Mouse (Mus musculus) lung, embryonic 14.5 days (tissue): ENCODE measurements around the gene Slc9a1. TPM values are rescaled to one million over a fixed set of nuclear protein-coding genes. Genes with fewer than 3 reads are reported as not detected.

Experiments
- ATAC-seq: fragments of 200-750 bp; cut with Nextera tagmentation; 2 replicates; pipeline ENCODE4 v1.8.0; 2017; ENCODE audit warnings: mild to moderate bottlenecking, moderate TSS enrichment, moderate library complexity; ENCODE audit not compliant: insufficient read depth
- DNase-seq: peaks from one replicate; pipeline ENCODE4 v3.0.0-alpha.2; 2015
- H3K27ac ChIP-seq: fragments of 300-500 bp; sonication (generic); 2 replicates; pipeline ENCODE4 v1.5.1; 2014; ENCODE audit warnings: low read depth, mild to moderate bottlenecking, moderate library complexity
- H3K27me3 ChIP-seq: fragments of 300-500 bp; sonication (generic); 2 replicates; pipeline ENCODE4 v1.6.1; 2014; ENCODE audit warnings: low read length, control low read depth; ENCODE audit not compliant: insufficient read depth
- H3K36me3 ChIP-seq: fragments of 300-500 bp; sonication (generic); 2 replicates; pipeline ENCODE4 v1.6.1; 2014; ENCODE audit warnings: control low read depth; ENCODE audit not compliant: insufficient read depth
- H3K4me1 ChIP-seq: fragments of 300-500 bp; sonication (generic); 2 replicates; pipeline ENCODE4 v1.6.1; 2014; ENCODE audit warnings: antibody characterized with exemption, control low read depth; ENCODE audit not compliant: insufficient read depth
- H3K4me2 ChIP-seq: fragments of 300-500 bp; sonication (generic); 2 replicates; pipeline ENCODE4 v1.6.1; 2014; ENCODE audit warnings: mild to moderate bottlenecking
- H3K4me3 ChIP-seq: fragments of 300-500 bp; sonication (generic); 2 replicates; pipeline ENCODE4 v1.5.1; 2014; ENCODE audit warnings: low read depth, low read length
- H3K9ac ChIP-seq: fragments of 300-500 bp; sonication (generic); 2 replicates; pipeline ENCODE4 v1.6.1; 2014
- H3K9me3 ChIP-seq: fragments of 300-500 bp; sonication (generic); 2 replicates; pipeline ENCODE4 v1.6.1; 2016; ENCODE audit warnings: low read depth, low read length, control low read depth
- CTCF ChIP-seq: IDR thresholded peaks from 2 replicates; pipeline ENCODE4 v1.5.1; 2016; ENCODE audit warnings: antibody characterized with exemption, low read depth
- whole genome bisulfite sequencing: fragments of 180-500 bp; shearing (Covaris S2); extraction: QIAGEN DNeasy Blood & Tissue Kit; methylation state at CpG from one replicate; pipeline ENCODE4 v1.1.7; 2014; 5-methylcytosine and 5-hydroxymethylcytosine counted together
- polyA plus RNA-seq: library from polyadenylated mRNA; unstranded; fragments of >200 nt; fragmentation: Nextera tagmentation; extraction: Ambion mirVana; gene quantifications from 2 replicates; pipeline ENCODE4 v1.2.1, GENCODE M21; 2014

The Slc9a1 gene
- polyA plus RNA-seq, 1 experiment from 2014 or later = 8.7 TPM

DNA sequence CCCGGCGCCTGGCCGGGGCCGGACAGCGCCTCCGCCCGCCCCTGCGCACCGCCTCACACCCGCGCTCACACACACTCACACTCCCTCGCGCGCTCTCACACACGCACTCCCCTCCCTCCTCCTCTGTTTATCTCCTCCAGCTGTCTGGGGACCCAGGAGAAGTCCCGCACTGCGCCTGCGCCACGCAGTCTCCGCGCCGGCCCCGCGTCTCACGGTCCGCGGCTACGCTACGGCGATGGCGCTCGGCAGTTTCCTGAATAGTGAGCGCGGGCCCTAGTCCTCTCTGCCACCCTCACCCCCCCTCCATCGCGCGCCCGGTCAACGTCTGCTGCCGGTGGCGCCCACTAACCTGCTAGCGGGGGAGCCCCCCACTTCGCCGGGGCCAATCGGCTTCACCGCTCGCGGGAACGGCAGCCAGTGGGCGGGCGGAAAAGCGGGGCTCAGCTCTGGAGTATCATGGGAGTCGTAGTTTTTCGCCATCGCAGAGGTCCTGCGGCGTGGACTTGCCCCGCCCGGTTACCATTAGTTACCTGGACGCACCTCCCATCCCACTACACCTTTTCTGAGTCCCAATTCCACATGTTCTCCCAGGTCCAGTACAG lies 30.3 kb upstream of the Slc9a1 start:
- DNase-seq (peak; percentile 97), ATAC-seq (peak; percentile 96)
- H3K9ac ChIP-seq = peak overlapping the region; percentile 88
- H3K4me2 ChIP-seq = peak overlapping the region; percentile 88
- no peaks in the 10 kb centered on the region for H3K4me1 ChIP-seq
- no peaks in the 10 kb centered on the region for H3K9me3 ChIP-seq
- peak overlapping the region; percentile 85 for H3K4me3 ChIP-seq
- TF ChIP-seq CTCF = no peak
- peak overlapping the region; percentile 65; the same call in 1 of the 2 replicates for H3K27ac ChIP-seq
- no peaks in the 10 kb centered on the region for H3K36me3 ChIP-seq
- WGBS = under 1% methylated on average over 53 of the region's 60 CpGs
- no peaks in the 10 kb centered on the region for H3K27me3 ChIP-seq

DNA sequence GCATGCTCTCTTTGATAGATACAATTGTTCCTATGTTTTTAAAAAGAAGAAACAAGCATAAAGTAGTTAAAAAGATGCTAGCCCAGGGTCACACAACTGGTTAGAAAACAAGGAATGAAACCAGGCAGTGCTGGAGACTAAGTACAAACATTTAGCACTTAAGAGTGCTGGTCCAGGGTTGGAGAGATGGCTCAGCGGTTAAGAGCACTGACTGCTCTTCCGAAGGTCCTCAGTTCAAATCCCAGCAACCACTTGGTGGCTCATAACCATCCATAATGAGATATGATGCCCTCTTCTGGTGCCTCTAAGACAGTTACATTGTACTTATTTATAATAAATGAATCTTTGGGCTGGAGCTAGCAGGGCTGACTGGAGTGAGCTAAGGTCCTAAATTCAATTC lies 29.3 kb upstream of the Slc9a1 start:
- WGBS = 82% methylated on average over 2 of the region's 2 CpGs

DNA sequence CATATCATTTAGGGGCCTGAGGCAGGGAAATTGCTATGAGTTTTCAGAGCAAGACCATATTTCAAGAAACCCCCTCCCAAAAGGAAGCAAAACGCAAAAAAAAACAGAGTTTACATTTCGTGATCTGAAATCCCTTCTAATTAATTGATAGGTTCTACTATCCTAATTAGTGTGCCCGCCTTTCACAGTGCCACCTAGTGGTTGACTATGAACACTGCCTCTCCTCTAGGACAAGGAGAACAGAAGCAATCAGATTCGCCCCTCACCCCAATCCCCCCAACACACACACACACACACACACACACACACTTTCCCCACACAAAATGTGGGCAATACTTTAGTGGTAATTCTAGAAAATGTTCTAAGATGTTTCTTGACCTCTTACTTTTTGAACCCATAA lies 25.4 kb upstream of the Slc9a1 start:
- no peak overlapping the region for H3K4me2 ChIP-seq
- peak; percentile 66 for DNase-seq
- no peak overlapping the region for H3K9ac ChIP-seq
- TF ChIP-seq CTCF = peak; percentile 81
- 6% methylated on average over 4 of the region's 4 CpGs for WGBS
- no peaks in the 10 kb centered on the region for H3K27me3 ChIP-seq
- ATAC-seq = no peak
- no peak overlapping the region for H3K4me3 ChIP-seq
- H3K36me3 ChIP-seq = no peaks in the 10 kb centered on the region
- no peaks in the 10 kb centered on the region for H3K9me3 ChIP-seq
- no peak overlapping the region for H3K27ac ChIP-seq
- H3K4me1 ChIP-seq = no peaks in the 10 kb centered on the region

More for the DNA sequence above, 29.3 kb upstream of the Slc9a1 start:
- no peaks in the 10 kb centered on the region for H3K4me1 ChIP-seq
- no peak overlapping the region for H3K27ac ChIP-seq
- H3K27me3 ChIP-seq = no peaks in the 10 kb centered on the region
- H3K36me3 ChIP-seq = no peaks in the 10 kb centered on the region
- TF ChIP-seq CTCF = no peak
- H3K4me3 ChIP-seq = no peak overlapping the region
- H3K9ac ChIP-seq = no peak overlapping the region
- H3K4me2 ChIP-seq = no peak overlapping the region
- no peak for ATAC-seq
- DNase-seq = no peak
- H3K9me3 ChIP-seq = no peaks in the 10 kb centered on the region

DNA sequence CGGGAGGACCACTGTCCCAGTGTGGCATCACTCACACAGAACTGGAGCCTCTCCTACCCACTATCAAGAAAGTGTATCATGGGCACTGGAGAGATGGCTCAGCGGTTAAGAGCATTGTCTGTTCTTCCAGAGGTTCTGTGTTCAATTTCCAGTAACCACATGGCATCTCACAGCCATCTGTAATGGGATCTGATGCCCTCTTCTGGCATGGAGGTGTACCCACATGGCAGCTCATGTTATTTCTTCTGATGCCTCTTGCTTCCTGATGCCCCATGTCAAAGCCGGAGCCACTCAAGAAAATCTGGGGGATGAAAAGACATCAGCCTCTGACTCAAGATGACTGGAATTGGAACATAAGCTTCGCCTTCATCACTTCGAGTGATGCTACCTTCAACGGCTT lies 23.8 kb upstream of the Slc9a1 start:
- Histone ChIP-seq H3K4me2 (no peak overlapping the region), H3K36me3 (no peaks in the 10 kb centered on the region), H3K4me1 (no peaks in the 10 kb centered on the region), H3K9ac (no peak overlapping the region), H3K4me3 (no peak overlapping the region), H3K9me3 (no peaks in the 10 kb centered on the region), H3K27me3 (no peaks in the 10 kb centered on the region), H3K27ac (no peak overlapping the region)
- DNase-seq (no peak), ATAC-seq (no peak)
- WGBS = 84% methylated on average over 6 of the region's 6 CpGs
- TF ChIP-seq CTCF = no peak

DNA sequence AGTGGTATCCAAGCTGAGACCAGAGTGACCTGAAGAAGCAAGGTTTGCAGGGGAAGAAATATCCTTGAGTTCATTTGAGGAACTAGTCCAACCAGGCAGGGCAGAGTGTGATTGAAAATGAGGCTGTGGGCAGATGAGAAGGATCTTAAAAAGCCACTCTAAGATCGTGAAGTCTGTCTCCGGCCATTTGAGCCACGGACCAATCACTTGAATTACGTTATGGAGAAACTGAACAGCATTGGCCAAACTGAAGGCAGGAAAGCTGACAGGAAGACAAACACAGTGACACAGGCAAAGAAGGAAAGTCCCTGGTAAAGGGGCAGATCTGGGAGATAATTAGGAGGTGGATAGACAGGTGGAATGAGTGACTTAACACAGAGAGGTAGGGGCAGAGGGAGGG lies 22.9 kb upstream of the Slc9a1 start:
- DNase-seq = no peak
- no peak for TF ChIP-seq CTCF
- no peak for ATAC-seq
- Histone ChIP-seq H3K27me3 (no peaks in the 10 kb centered on the region), H3K4me1 (no peaks in the 10 kb centered on the region), H3K27ac (no peak overlapping the region), H3K9ac (no peak overlapping the region), H3K36me3 (no peaks in the 10 kb centered on the region), H3K4me2 (no peak overlapping the region), H3K9me3 (no peaks in the 10 kb centered on the region), H3K4me3 (no peak overlapping the region)
- 50% methylated on average over 4 of the region's 4 CpGs for WGBS

DNA sequence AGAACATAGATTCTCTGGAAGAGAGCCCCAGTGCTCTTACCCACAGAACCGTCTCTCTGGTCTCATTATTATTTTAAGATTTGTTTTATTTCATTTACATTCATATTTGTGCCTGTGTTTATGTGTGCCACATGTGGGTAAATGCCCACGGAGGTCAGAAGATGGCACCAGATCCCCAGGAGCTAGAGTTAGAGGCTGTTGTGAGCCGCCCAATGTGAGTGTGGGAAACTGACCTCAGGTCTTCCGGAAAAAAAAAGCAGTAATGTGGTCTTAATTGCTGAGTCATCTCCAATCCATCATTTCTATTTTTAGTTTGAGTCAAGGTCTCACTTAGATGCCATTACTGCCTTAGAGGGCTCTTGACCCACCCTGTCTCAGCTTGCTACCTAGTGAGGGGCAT lies 21.9 kb upstream of the Slc9a1 start:
- 58% methylated on average over 4 of the region's 4 CpGs for WGBS

DNA sequence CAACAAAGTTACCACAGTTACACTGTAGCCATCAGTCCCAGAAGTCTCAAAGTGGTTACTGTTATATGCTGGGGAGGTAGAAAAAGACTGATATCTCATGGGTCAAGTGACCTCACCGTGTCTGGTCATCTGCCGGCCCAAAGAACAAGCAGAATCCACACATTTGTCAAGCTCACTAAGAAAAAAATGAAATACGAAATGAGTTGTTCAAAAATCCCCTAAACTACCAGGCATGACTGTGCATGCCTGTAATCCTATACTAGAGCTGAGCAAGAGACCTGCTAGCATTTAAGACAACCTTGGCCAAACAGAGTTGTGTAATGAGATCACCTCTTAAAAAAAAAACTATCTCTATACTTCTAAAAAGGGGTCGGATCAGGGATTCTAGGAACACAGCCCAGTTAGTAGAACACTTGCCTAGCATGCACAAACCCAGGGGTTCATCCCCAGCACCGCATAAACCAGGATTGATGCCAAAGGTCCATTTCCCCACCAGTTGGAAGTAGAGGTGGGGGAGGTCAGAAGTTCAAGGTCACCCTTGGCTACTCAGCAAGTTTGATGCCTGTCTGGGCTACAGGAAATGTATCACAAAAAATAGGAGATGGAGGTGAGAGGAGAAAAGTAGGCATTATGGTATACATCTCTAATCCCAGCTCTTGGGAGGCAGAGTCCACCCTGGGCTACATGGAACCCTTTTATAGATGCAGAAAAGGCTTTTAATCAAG lies 21.3 kb upstream of the Slc9a1 start:
- WGBS = 74% methylated on average over 5 of the region's 5 CpGs
- DNase-seq (no peak), ATAC-seq (no peak)
- Histone ChIP-seq H3K4me1 (no peaks in the 10 kb centered on the region), H3K4me3 (no peak overlapping the region), H3K9ac (no peak overlapping the region), H3K4me2 (no peak overlapping the region), H3K36me3 (no peaks in the 10 kb centered on the region), H3K27me3 (no peaks in the 10 kb centered on the region), H3K9me3 (no peaks in the 10 kb centered on the region), H3K27ac (no peak overlapping the region)
- TF ChIP-seq CTCF = no peak

More for the DNA sequence above, 21.9 kb upstream of the Slc9a1 start:
- H3K4me1 ChIP-seq = no peaks in the 10 kb centered on the region
- no peak overlapping the region for H3K4me2 ChIP-seq
- ATAC-seq (no peak), DNase-seq (no peak)
- H3K9me3 ChIP-seq = no peaks in the 10 kb centered on the region
- no peaks in the 10 kb centered on the region for H3K36me3 ChIP-seq
- no peak overlapping the region for H3K9ac ChIP-seq
- no peak overlapping the region for H3K4me3 ChIP-seq
- peak; percentile 28; the same call in 1 of the 2 replicates for TF ChIP-seq CTCF
- no peak overlapping the region for H3K27ac ChIP-seq
- H3K27me3 ChIP-seq = no peaks in the 10 kb centered on the region
